Mouse (Mus musculus): Measurements from ENCODE around the gene Fam189b. TPM values are rescaled to one million over a fixed set of nuclear protein-coding genes. Genes with fewer than 3 reads are reported as not detected.

The Fam189b gene
- total RNA-seq, 2 experiments from 2014 or later, result 2.9 to 23.9 TPM

- ATAC-seq (replicated peaks; ENCODE audit: poor library complexity, severe bottlenecking), result no peak
These were observed 42.4 kb downstream of the Fam189b start for GRCm38 (mm10) chr3:89225321-89225815.

- no peak for ATAC-seq (replicated peaks; ENCODE audit: poor library complexity, severe bottlenecking)
These were observed 43.0 kb downstream of the Fam189b start for GRCm38 (mm10) chr3:89225918-89226317.

GRCm38 (mm10) chr3:89226361-89226760, 43.4 kb downstream of the Fam189b start:
- ATAC-seq (replicated peaks; ENCODE audit: poor library complexity, severe bottlenecking), result no peak

GRCm38 (mm10) chr3:89226900-89227299, 44.0 kb downstream of the Fam189b start, which contains the start of gene Mtx1:
Gene Mtx1, minus strand, starts transcription at chr3:89227088.
- ATAC-seq (replicated peaks; ENCODE audit: poor library complexity, severe bottlenecking), result no peak

- peak; percentile 61 for ATAC-seq (replicated peaks; ENCODE audit: poor library complexity, severe bottlenecking)
These were observed 44.6 kb downstream of the Fam189b start for GRCm38 (mm10) chr3:89227307-89228179.

- peak; percentile 76 for ATAC-seq (replicated peaks; ENCODE audit: poor library complexity, severe bottlenecking)
These were observed 45.2 kb downstream of the Fam189b start for GRCm38 (mm10) chr3:89228180-89228549.

- no peak for ATAC-seq (replicated peaks; ENCODE audit: poor library complexity, severe bottlenecking)
These were observed 45.9 kb downstream of the Fam189b start, which contains the start of gene Muc1 for GRCm38 (mm10) chr3:89228836-89229235. Gene Muc1, plus strand, starts transcription at chr3:89229057.

GRCm38 (mm10) chr3:89229276-89229675, 46.3 kb downstream of the Fam189b start:
- no peak for ATAC-seq (replicated peaks; ENCODE audit: poor library complexity, severe bottlenecking)

GRCm38 (mm10) chr3:89230561-89230960, 47.6 kb downstream of the Fam189b start:
- no peak for ATAC-seq (replicated peaks; ENCODE audit: poor library complexity, severe bottlenecking)

GRCm38 (mm10) chr3:89231345-89231744, 48.4 kb downstream of the Fam189b start:
- no peak for ATAC-seq (replicated peaks; ENCODE audit: poor library complexity, severe bottlenecking)

GRCm38 (mm10) chr3:89231772-89232275, 48.9 kb downstream of the Fam189b start:
- no peak for ATAC-seq (replicated peaks; ENCODE audit: poor library complexity, severe bottlenecking)

- no peak for ATAC-seq (replicated peaks; ENCODE audit: poor library complexity, severe bottlenecking)
These were observed 49.7 kb downstream of the Fam189b start for GRCm38 (mm10) chr3:89232614-89233013.

GRCm38 (mm10) chr3:89233562-89234110, 50.7 kb downstream of the Fam189b start:
- ATAC-seq (replicated peaks; ENCODE audit: poor library complexity, severe bottlenecking), result peak; percentile 87

- no peak for ATAC-seq (replicated peaks; ENCODE audit: poor library complexity, severe bottlenecking)
These were observed 53.6 kb downstream of the Fam189b start for GRCm38 (mm10) chr3:89236516-89236915.

- no peak for ATAC-seq (replicated peaks; ENCODE audit: poor library complexity, severe bottlenecking)
These were observed 54.7 kb downstream of the Fam189b start for GRCm38 (mm10) chr3:89237682-89238081.

GRCm38 (mm10) chr3:89238494-89238893, 55.6 kb downstream of the Fam189b start:
- no peak for ATAC-seq (replicated peaks; ENCODE audit: poor library complexity, severe bottlenecking)

Other genes starting within 250 kb of the Fam189b start
- 37.7 and 41.5 TPM in 2 replicates for gene Ash1l, start 232.5 kb upstream of the Fam189b start, total RNA-seq (2014; fragmentation: Nextera tagmentation)
- 17.0 and 23.5 TPM in 2 replicates for gene Ash1l, start 232.5 kb upstream of the Fam189b start, total RNA-seq (2017)
- 86.8 and 108 TPM in 2 replicates for gene Dap3, start 232.0 kb upstream of the Fam189b start, total RNA-seq (2014; fragmentation: Nextera tagmentation)
- 83.9 and 89.5 TPM in 2 replicates for gene Dap3, start 232.0 kb upstream of the Fam189b start, total RNA-seq (2017)
- 34.0 and 34.2 TPM in 2 replicates for gene Rusc1, start 89.8 kb upstream of the Fam189b start, total RNA-seq (2014; fragmentation: Nextera tagmentation)
- 11.4 and 19.3 TPM in 2 replicates for gene Rusc1, start 89.8 kb upstream of the Fam189b start, total RNA-seq (2017)
- gene Gm43738, start 82.0 kb upstream of the Fam189b start, total RNA-seq (2014; fragmentation: Nextera tagmentation), result not detected in 2 replicates
- not detected in 2 replicates for gene Gm43738, start 82.0 kb upstream of the Fam189b start, total RNA-seq (2017)
- 161 and 178 TPM in 2 replicates for gene Fdps, start 81.2 kb upstream of the Fam189b start, total RNA-seq (2014; fragmentation: Nextera tagmentation)
- gene Fdps, start 81.2 kb upstream of the Fam189b start, total RNA-seq (2017), result 198 and 245 TPM in 2 replicates
- 0.32 TPM in 1 of 2 replicates, not detected in the other for gene Pklr, start 47.0 kb upstream of the Fam189b start, total RNA-seq (2014; fragmentation: Nextera tagmentation)
- 0.26 and 0.43 TPM in 2 replicates for gene Pklr, start 47.0 kb upstream of the Fam189b start, total RNA-seq (2017)
- 0.77 TPM in 1 of 2 replicates, not detected in the other for gene Hcn3, start 22.9 kb upstream of the Fam189b start, total RNA-seq (2014; fragmentation: Nextera tagmentation)
- gene Hcn3, start 22.9 kb upstream of the Fam189b start, total RNA-seq (2017), result 0.56 and 0.82 TPM in 2 replicates
- gene Clk2, start 18.3 kb upstream of the Fam189b start, total RNA-seq (2014; fragmentation: Nextera tagmentation), result 74.6 and 80.2 TPM in 2 replicates
- gene Clk2, start 18.3 kb upstream of the Fam189b start, total RNA-seq (2017), result 51.8 and 67.1 TPM in 2 replicates
- 59.6 and 99.0 TPM in 2 replicates for gene Scamp3, start 5.7 kb upstream of the Fam189b start, total RNA-seq (2014; fragmentation: Nextera tagmentation)
- gene Scamp3, start 5.7 kb upstream of the Fam189b start, total RNA-seq (2017), result 32.9 and 37.2 TPM in 2 replicates
- gene Gba, start 19.8 kb downstream of the Fam189b start, total RNA-seq (2014; fragmentation: Nextera tagmentation), result 39.7 and 74.2 TPM in 2 replicates
- gene Gba, start 19.8 kb downstream of the Fam189b start, total RNA-seq (2017), result 49.3 and 50.5 TPM in 2 replicates
- not detected in 2 replicates for gene Thbs3, start 32.0 kb downstream of the Fam189b start, total RNA-seq (2014; fragmentation: Nextera tagmentation)
- 0.13 TPM in 1 of 2 replicates, not detected in the other for gene Thbs3, start 32.0 kb downstream of the Fam189b start, total RNA-seq (2017)
- gene Mtx1, start 43.9 kb downstream of the Fam189b start, total RNA-seq (2014; fragmentation: Nextera tagmentation), result 78.6 and 102 TPM in 2 replicates
- 76.4 and 114 TPM in 2 replicates for gene Mtx1, start 43.9 kb downstream of the Fam189b start, total RNA-seq (2017)
- gene Muc1, start 45.9 kb downstream of the Fam189b start, total RNA-seq (2014; fragmentation: Nextera tagmentation), result not detected in 2 replicates
- 0.04 TPM in 1 of 2 replicates, not detected in the other for gene Muc1, start 45.9 kb downstream of the Fam189b start, total RNA-seq (2017)
- 312 and 315 TPM in 2 replicates for gene Krtcap2, start 62.8 kb downstream of the Fam189b start, total RNA-seq (2014; fragmentation: Nextera tagmentation)
- 376 and 384 TPM in 2 replicates for gene Krtcap2, start 62.8 kb downstream of the Fam189b start, total RNA-seq (2017)
- gene Trim46, start 63.2 kb downstream of the Fam189b start, total RNA-seq (2014; fragmentation: Nextera tagmentation), result 3.7 and 6.0 TPM in 2 replicates
- 0.52 and 2.8 TPM in 2 replicates for gene Trim46, start 63.2 kb downstream of the Fam189b start, total RNA-seq (2017)
- gene Dpm3, start 76.2 kb downstream of the Fam189b start, total RNA-seq (2014; fragmentation: Nextera tagmentation), result 31.2 and 122 TPM in 2 replicates
- 86.0 and 91.7 TPM in 2 replicates for gene Dpm3, start 76.2 kb downstream of the Fam189b start, total RNA-seq (2017)
- 55.0 and 80.7 TPM in 2 replicates for gene Slc50a1, start 87.4 kb downstream of the Fam189b start, total RNA-seq (2014; fragmentation: Nextera tagmentation)
- gene Slc50a1, start 87.4 kb downstream of the Fam189b start, total RNA-seq (2017), result 62.0 and 65.0 TPM in 2 replicates
- gene Efna1, start 98.0 kb downstream of the Fam189b start, total RNA-seq (2014; fragmentation: Nextera tagmentation), result not detected in 2 replicates
- not detected in 2 replicates for gene Efna1, start 98.0 kb downstream of the Fam189b start, total RNA-seq (2017)
- not detected in 2 replicates for gene Efna3, start 139.8 kb downstream of the Fam189b start, total RNA-seq (2014; fragmentation: Nextera tagmentation)
- gene Efna3, start 139.8 kb downstream of the Fam189b start, total RNA-seq (2017), result not detected in 2 replicates
- 0.66 and 2.1 TPM in 2 replicates for gene Efna4, start 154.9 kb downstream of the Fam189b start, total RNA-seq (2014; fragmentation: Nextera tagmentation)
- gene Efna4, start 154.9 kb downstream of the Fam189b start, total RNA-seq (2017), result not detected in 2 replicates
- gene Adam15, start 166.9 kb downstream of the Fam189b start, total RNA-seq (2014; fragmentation: Nextera tagmentation), result 42.7 and 80.7 TPM in 2 replicates
- 34.8 and 44.8 TPM in 2 replicates for gene Adam15, start 166.9 kb downstream of the Fam189b start, total RNA-seq (2017)
- gene Dcst2, start 178.8 kb downstream of the Fam189b start, total RNA-seq (2014; fragmentation: Nextera tagmentation), result not detected in 2 replicates
- not detected in 2 replicates for gene Dcst2, start 178.8 kb downstream of the Fam189b start, total RNA-seq (2017)
- not detected in 2 replicates for gene Dcst1, start 182.1 kb downstream of the Fam189b start, total RNA-seq (2014; fragmentation: Nextera tagmentation)
- not detected in 2 replicates for gene Dcst1, start 182.1 kb downstream of the Fam189b start, total RNA-seq (2017)
- 8.5 and 18.6 TPM in 2 replicates for gene Zbtb7b, start 211.6 kb downstream of the Fam189b start, total RNA-seq (2014; fragmentation: Nextera tagmentation)
- gene Zbtb7b, start 211.6 kb downstream of the Fam189b start, total RNA-seq (2017), result 7.5 and 14.0 TPM in 2 replicates
- gene Lenep, start 219.7 kb downstream of the Fam189b start, total RNA-seq (2014; fragmentation: Nextera tagmentation), result 0.64 and 2.1 TPM in 2 replicates
- not detected in 2 replicates for gene Lenep, start 219.7 kb downstream of the Fam189b start, total RNA-seq (2017)
- gene Flad1, start 228.7 kb downstream of the Fam189b start, total RNA-seq (2014; fragmentation: Nextera tagmentation), result 27.5 and 41.7 TPM in 2 replicates
- 15.3 and 16.2 TPM in 2 replicates for gene Flad1, start 228.7 kb downstream of the Fam189b start, total RNA-seq (2017)
- gene Cks1b, start 235.2 kb downstream of the Fam189b start, total RNA-seq (2014; fragmentation: Nextera tagmentation), result 178 and 260 TPM in 2 replicates
- 194 and 212 TPM in 2 replicates for gene Cks1b, start 235.2 kb downstream of the Fam189b start, total RNA-seq (2017)
- gene Shc1, start 235.3 kb downstream of the Fam189b start, total RNA-seq (2014; fragmentation: Nextera tagmentation), result 51.2 and 75.8 TPM in 2 replicates
- 37.7 and 49.1 TPM in 2 replicates for gene Shc1, start 235.3 kb downstream of the Fam189b start, total RNA-seq (2017)
- gene Pygo2, start 247.1 kb downstream of the Fam189b start, total RNA-seq (2014; fragmentation: Nextera tagmentation), result 18.9 and 35.2 TPM in 2 replicates
- 8.8 and 8.9 TPM in 2 replicates for gene Pygo2, start 247.1 kb downstream of the Fam189b start, total RNA-seq (2017)